Mouse (Mus musculus) embryo, embryonic 9.5 days (tissue): ENCODE measurements at regions not wholly inside any gene's neighbourhood (a gene's known extent, or its start where the extent isn't known, plus 50 kb on each side); places are given as distances from the start of the nearest gene placed in this dataset.

Experiments
- DNase-seq: peaks from one replicate; pipeline ENCODE4 v3.0.0-alpha.2; 2017; ENCODE audit errors: extremely low spot score

GRCm38 (mm10) chr1:57664962-57665361, 109.0 kb upstream of the Spats2l start:
- DNase-seq = no peak

GRCm38 (mm10) chr1:57665724-57666123, 108.2 kb upstream of the Spats2l start:
- no peak for DNase-seq

GRCm38 (mm10) chr1:57666179-57666693, 107.7 kb upstream of the Spats2l start:
- DNase-seq = no peak

GRCm38 (mm10) chr1:57673415-57673814, 100.5 kb upstream of the Spats2l start:
- no peak for DNase-seq

GRCm38 (mm10) chr1:57673957-57674699, 99.8 kb upstream of the Spats2l start:
- DNase-seq = no peak

- DNase-seq = no peak
Measured at GRCm38 (mm10) chr1:57684387-57685162, 89.4 kb upstream of the Spats2l start.

- no peak for DNase-seq
Measured at GRCm38 (mm10) chr1:57689253-57689652, 84.7 kb upstream of the Spats2l start.

GRCm38 (mm10) chr1:57707906-57708305, 66.1 kb upstream of the Spats2l start:
- no peak for DNase-seq

- no peak for DNase-seq
Measured at GRCm38 (mm10) chr1:57712916-57713503, 61.0 kb upstream of the Spats2l start.

GRCm38 (mm10) chr1:57717139-57717800, 56.7 kb upstream of the Spats2l start:
- no peak for DNase-seq

- DNase-seq = no peak
Measured at GRCm38 (mm10) chr1:57718409-57718808, 55.6 kb upstream of the Spats2l start.
